Mouse (Mus musculus) E14TG2a.4 (cell line): ENCODE results near the gene Gm35549.

ENCODE experiments used
- H3K27me3 ChIP-seq: 2 replicates; pipeline ENCODE4 v1.6.1; 2014; ENCODE audit warnings: low read length, control low read depth; ENCODE audit not compliant: insufficient read depth
- H3K36me3 ChIP-seq: 2 replicates; pipeline ENCODE4 v1.6.1; 2014; ENCODE audit warnings: low read length, control low read depth; ENCODE audit not compliant: insufficient read depth
- H3K4me1 ChIP-seq: replicated peaks from 2 replicates; pipeline ENCODE4 v1.6.1; 2014; ENCODE audit warnings: low read depth, low read length, control low read depth
- H3K4me3 ChIP-seq: replicated peaks from 2 replicates; pipeline ENCODE4 v1.5.1; 2014; ENCODE audit warnings: mild to moderate bottlenecking, low read length
- H3K9me3 ChIP-seq: 2 replicates; pipeline ENCODE4 v1.6.1; 2014; ENCODE audit warnings: low read length, control low read depth
- CTCF ChIP-seq: conservative IDR thresholded peaks from 2 replicates; pipeline ENCODE4 v1.5.1; 2014; ENCODE audit warnings: low read length
- NANOG ChIP-seq: IDR thresholded peaks from 2 replicates; pipeline ENCODE4 v1.6.1; 2014; ENCODE audit warnings: borderline replicate concordance, low read length, mixed read lengths
- POU5F1 ChIP-seq: IDR thresholded peaks from 2 replicates; pipeline ENCODE4 v1.6.1; 2014; ENCODE audit warnings: low read length, borderline replicate concordance

Gene Gm35549

GRCm38 (mm10) chr9:122785231-122785630 lies 58.6 kb downstream of the Gm35549 start:
- H3K4me3 ChIP-seq = no peak overlapping the region
- TF ChIP-seq POU5F1 (no peak), CTCF (no peak), NANOG (no peak)
- H3K9me3 ChIP-seq = no peaks in the 10 kb centered on the region
- no peaks in the 10 kb centered on the region for H3K36me3 ChIP-seq
- H3K27me3 ChIP-seq = no peaks in the 10 kb centered on the region
- H3K4me1 ChIP-seq = no peaks in the 10 kb centered on the region
